Mouse (Mus musculus): ENCODE data around the gene Tmem259. TPM values are rescaled to one million over a fixed set of nuclear protein-coding genes. Genes with fewer than 3 reads are reported as not detected.

Tmem259 gene
- polyA plus RNA-seq, 1 experiment from 2014 or later: 16.1 TPM

DNA sequence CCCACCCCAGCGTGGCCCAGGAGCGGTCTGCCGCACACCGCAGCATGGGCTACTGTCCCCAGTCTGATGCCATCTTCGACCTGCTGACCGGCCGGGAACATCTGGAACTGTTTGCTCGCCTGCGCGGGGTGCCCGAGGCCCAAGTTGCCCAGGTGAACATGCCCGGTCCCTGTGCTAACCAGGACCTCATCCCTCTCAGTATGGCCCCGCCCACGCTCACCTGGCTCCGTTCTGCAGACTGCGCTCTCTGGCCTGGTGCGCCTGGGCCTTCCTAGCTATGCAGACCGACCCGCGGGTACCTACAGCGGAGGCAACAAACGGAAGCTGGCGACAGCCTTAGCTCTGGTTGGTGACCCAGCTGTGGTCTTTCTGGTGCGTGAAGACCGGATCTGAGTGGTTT lies 29.5 kb upstream of the Tmem259 start:
- Histone ChIP-seq H3K9me3 (ENCODE audit: control insufficient read depth, low read length) (peaks cover 2% of the 10 kb centered on the region; the same call in 1 of the 2 replicates), H3K4me3 (ENCODE audit: low read depth, low read length) (no peak overlapping the region; the same call in 1 of the 2 replicates), H3K36me3 (ENCODE audit: control insufficient read depth, insufficient read depth, low read length) (no peaks in the 10 kb centered on the region), H3K27me3 (ENCODE audit: control insufficient read depth, insufficient read depth, low read length) (peaks cover 41% of the 10 kb centered on the region), H3K27ac (ENCODE audit: low read depth, low read length) (no peak overlapping the region), H3K9ac (ENCODE audit: low read length) (no peak overlapping the region), H3K4me1 (ENCODE audit: control insufficient read depth, insufficient read depth, low read length) (no peaks in the 10 kb centered on the region), H3K4me2 (ENCODE audit: low read depth) (no peak overlapping the region)
- no peak for DNase-seq (ENCODE audit: low spot score)
- 31% methylated on average over 25 of the region's 25 CpGs for WGBS
- ATAC-seq (ENCODE audit: insufficient read depth, low FRiP score, low TSS enrichment): no peak

DNA sequence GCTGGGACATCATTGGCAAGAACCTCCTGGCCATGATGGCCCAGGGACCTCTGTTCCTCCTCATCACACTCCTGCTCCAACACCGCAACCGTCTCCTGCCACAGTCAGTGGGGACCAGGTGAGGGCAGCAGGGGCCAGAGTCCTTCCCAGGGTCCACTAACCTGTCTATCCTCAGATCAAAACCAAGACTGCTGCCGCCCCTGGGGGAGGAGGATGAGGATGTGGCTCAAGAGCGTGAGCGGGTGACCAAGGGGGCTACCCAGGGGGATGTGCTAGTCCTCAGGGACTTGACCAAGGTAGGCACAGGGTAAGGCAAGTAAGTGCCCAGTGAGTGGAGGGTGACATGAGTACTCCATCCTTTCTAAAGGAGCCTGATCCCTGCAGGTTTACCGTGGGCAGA lies 27.6 kb upstream of the Tmem259 start:
- no peak overlapping the region for H3K4me3 ChIP-seq (ENCODE audit: low read depth, low read length)
- H3K4me2 ChIP-seq (ENCODE audit: low read depth): no peak overlapping the region
- DNase-seq (ENCODE audit: low spot score) (no peak), ATAC-seq (ENCODE audit: insufficient read depth, low FRiP score, low TSS enrichment) (no peak)
- H3K4me1 ChIP-seq (ENCODE audit: control insufficient read depth, insufficient read depth, low read length): no peaks in the 10 kb centered on the region
- peaks cover 41% of the 10 kb centered on the region for H3K27me3 ChIP-seq (ENCODE audit: control insufficient read depth, insufficient read depth, low read length)
- no peaks in the 10 kb centered on the region for H3K36me3 ChIP-seq (ENCODE audit: control insufficient read depth, insufficient read depth, low read length)
- 84% methylated on average over 6 of the region's 6 CpGs for WGBS
- H3K27ac ChIP-seq (ENCODE audit: low read depth, low read length): no peak overlapping the region
- peaks cover 2% of the 10 kb centered on the region; the same call in 1 of the 2 replicates for H3K9me3 ChIP-seq (ENCODE audit: control insufficient read depth, low read length)
- H3K9ac ChIP-seq (ENCODE audit: low read length): no peak overlapping the region

DNA sequence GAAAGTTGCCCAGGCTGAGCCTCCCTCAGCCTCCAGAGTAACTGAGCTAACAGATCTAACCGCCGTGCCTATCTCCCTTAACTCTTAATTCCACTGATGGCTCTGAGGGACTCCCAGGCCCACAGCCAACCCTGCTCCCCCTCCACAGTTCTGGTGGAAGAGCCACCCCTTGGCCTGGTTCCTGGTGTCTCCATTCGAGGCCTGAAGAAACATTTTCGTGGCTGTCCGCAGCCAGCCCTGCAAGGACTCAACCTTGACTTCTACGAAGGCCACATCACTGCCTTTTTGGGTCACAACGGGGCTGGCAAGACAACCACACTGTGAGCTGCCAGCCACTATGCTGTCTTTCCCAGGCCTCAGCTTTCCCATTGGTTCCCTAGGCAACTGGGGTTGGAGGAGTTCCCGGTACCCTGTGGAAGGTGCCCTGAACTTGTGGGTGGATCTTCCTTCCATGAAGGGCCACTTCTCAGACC lies 20.1 kb upstream of the Tmem259 start:
- Histone ChIP-seq H3K27ac (ENCODE audit: low read depth, low read length) (no peak overlapping the region), H3K4me1 (ENCODE audit: control insufficient read depth, insufficient read depth, low read length) (no peaks in the 10 kb centered on the region), H3K9me3 (ENCODE audit: control insufficient read depth, low read length) (no peaks in the 10 kb centered on the region), H3K36me3 (ENCODE audit: control insufficient read depth, insufficient read depth, low read length) (no peaks in the 10 kb centered on the region), H3K4me2 (ENCODE audit: low read depth) (no peak overlapping the region), H3K27me3 (ENCODE audit: control insufficient read depth, insufficient read depth, low read length) (peaks cover 8% of the 10 kb centered on the region; the same call in 1 of the 2 replicates), H3K9ac (ENCODE audit: low read length) (no peak overlapping the region), H3K4me3 (ENCODE audit: low read depth, low read length) (no peak overlapping the region)
- ATAC-seq (ENCODE audit: insufficient read depth, low FRiP score, low TSS enrichment) (no peak), DNase-seq (ENCODE audit: low spot score) (no peak)
- 92% methylated on average over 8 of the region's 8 CpGs for WGBS

DNA sequence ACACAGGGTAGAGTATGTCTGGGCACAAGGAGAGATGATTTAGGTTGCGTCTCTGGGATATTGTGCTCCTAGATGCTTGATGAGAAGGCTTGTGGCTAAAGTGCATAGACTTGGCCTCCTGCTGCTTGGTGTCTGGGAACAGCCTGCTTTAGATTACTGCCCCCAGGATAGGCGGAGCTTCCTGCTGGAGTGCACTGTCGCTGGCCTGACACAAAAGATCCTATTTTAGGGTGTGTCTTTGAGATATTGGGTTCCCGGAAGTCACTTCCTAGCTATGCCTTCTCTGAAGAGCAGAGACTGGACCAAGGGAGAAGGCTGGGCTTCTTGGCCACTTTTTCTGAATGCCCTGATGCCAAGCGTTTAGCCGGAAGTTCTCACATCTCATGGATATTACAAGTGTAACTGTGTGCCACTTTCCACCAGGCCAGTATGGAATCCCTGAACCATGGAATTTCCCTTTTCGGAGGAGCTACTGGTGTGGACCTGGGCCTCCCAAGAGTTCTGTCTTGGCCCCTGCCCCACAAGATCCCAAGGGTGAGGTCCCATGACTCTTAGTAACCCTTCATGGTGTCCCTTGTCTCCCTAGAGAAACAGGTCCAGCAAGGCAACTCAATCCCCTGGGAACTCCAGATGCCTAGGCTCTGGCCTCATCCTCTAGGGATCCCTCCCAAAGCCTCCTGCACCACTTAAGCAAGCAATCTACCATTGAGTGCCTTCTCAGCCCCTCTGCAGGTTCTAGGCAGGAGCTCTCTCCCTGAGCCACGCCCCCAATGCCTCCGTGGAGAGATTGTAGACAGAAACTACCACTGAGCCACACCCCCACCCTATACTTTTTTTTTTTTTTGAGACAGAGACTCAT lies 19.5 kb upstream of the Tmem259 start:
- H3K4me2 ChIP-seq (ENCODE audit: low read depth): no peak overlapping the region
- H3K9me3 ChIP-seq (ENCODE audit: control insufficient read depth, low read length): no peaks in the 10 kb centered on the region
- no peak for DNase-seq (ENCODE audit: low spot score)
- ATAC-seq (ENCODE audit: insufficient read depth, low FRiP score, low TSS enrichment): no peak
- H3K4me3 ChIP-seq (ENCODE audit: low read depth, low read length): no peak overlapping the region
- no peaks in the 10 kb centered on the region for H3K36me3 ChIP-seq (ENCODE audit: control insufficient read depth, insufficient read depth, low read length)
- no peak overlapping the region for H3K27ac ChIP-seq (ENCODE audit: low read depth, low read length)
- H3K4me1 ChIP-seq (ENCODE audit: control insufficient read depth, insufficient read depth, low read length): no peaks in the 10 kb centered on the region
- peaks cover 8% of the 10 kb centered on the region; the same call in 1 of the 2 replicates for H3K27me3 ChIP-seq (ENCODE audit: control insufficient read depth, insufficient read depth, low read length)
- H3K9ac ChIP-seq (ENCODE audit: low read length): no peak overlapping the region
- 58% methylated on average over 9 of the region's 9 CpGs for WGBS

DNA sequence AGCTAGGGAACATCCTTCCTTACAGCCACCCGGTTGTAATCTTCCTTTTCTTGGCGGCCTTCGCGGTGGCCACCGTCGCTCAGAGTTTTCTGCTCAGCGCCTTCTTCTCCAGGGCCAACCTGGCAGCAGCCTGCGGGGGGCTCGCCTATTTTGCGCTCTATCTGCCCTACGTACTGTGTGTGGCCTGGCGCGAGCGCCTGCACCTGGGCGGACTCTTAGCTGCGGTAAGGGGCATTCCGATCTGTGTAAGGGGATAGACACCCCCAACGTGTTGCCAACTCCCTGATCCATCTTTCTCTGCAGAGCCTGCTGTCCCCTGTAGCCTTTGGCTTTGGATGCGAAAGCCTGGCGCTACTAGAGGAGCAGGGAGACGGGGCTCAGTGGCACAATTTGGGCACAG lies 18.7 kb upstream of the Tmem259 start:
- DNase-seq (ENCODE audit: low spot score) (no peak), ATAC-seq (ENCODE audit: insufficient read depth, low FRiP score, low TSS enrichment) (no peak)
- Histone ChIP-seq H3K27ac (ENCODE audit: low read depth, low read length) (no peak overlapping the region), H3K4me3 (ENCODE audit: low read depth, low read length) (no peak overlapping the region), H3K27me3 (ENCODE audit: control insufficient read depth, insufficient read depth, low read length) (peaks cover 8% of the 10 kb centered on the region; the same call in 1 of the 2 replicates), H3K9ac (ENCODE audit: low read length) (no peak overlapping the region), H3K9me3 (ENCODE audit: control insufficient read depth, low read length) (no peaks in the 10 kb centered on the region), H3K4me2 (ENCODE audit: low read depth) (no peak overlapping the region), H3K36me3 (ENCODE audit: control insufficient read depth, insufficient read depth, low read length) (no peaks in the 10 kb centered on the region), H3K4me1 (ENCODE audit: control insufficient read depth, insufficient read depth, low read length) (peaks cover 2% of the 10 kb centered on the region; the same call in 1 of the 2 replicates)
- WGBS: 26% methylated on average over 21 of the region's 21 CpGs

DNA sequence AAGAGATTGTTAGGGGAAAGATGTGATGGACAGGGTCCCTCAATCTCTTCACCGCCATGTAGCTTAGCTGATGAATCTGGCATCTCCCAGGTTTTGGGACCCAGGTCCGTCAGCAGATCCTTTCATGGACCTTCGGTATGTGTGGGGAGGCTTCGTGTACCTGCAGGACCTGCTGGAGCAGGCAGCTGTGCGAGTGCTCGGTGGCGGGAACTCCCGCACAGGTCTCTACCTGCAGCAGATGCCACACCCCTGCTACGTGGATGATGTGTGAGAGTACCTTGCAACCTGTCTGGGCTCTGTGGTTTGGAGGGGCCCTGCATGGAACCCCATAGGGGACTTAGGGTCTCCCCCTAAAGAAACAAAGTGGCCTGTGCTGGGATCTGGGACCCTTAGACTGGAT lies 17.8 kb upstream of the Tmem259 start:
- Histone ChIP-seq H3K36me3 (ENCODE audit: control insufficient read depth, insufficient read depth, low read length) (no peaks in the 10 kb centered on the region), H3K4me3 (ENCODE audit: low read depth, low read length) (no peak overlapping the region), H3K27ac (ENCODE audit: low read depth, low read length) (no peak overlapping the region), H3K4me1 (ENCODE audit: control insufficient read depth, insufficient read depth, low read length) (peaks cover 5% of the 10 kb centered on the region; the same call in 1 of the 2 replicates), H3K9me3 (ENCODE audit: control insufficient read depth, low read length) (no peaks in the 10 kb centered on the region), H3K27me3 (ENCODE audit: control insufficient read depth, insufficient read depth, low read length) (peaks cover 8% of the 10 kb centered on the region; the same call in 1 of the 2 replicates), H3K9ac (ENCODE audit: low read length) (no peak overlapping the region), H3K4me2 (ENCODE audit: low read depth) (no peak overlapping the region)
- no peak for ATAC-seq (ENCODE audit: insufficient read depth, low FRiP score, low TSS enrichment)
- 77% methylated on average over 9 of the region's 9 CpGs for whole genome bisulfite sequencing
- no peak for DNase-seq (ENCODE audit: low spot score)

DNA sequence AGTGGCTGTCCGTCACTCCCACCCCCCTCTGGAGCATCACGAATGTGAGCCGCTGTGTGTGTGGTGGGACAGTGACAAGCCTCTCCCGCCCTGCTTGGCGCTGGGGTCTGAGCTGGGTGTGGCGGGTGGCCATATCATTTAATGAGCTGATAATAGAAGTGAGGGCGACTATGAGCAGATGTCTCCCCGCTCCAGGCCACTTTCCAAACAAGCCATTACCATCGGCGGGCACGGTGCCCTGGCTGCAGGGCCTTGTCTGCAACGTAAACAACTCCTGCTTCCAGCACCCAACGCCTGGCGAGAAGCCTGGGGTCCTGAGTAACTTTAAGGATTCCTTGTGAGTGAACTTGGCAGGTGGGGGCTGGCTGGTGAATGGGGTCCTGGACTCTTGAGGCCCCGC lies 13.7 kb upstream of the Tmem259 start:
- H3K27ac ChIP-seq (ENCODE audit: low read depth, low read length): 0 out of 2 replicates have a peak overlapping the region, but pooled peaks have one; percentile 14
- WGBS: 6% methylated on average over 15 of the region's 15 CpGs
- no peaks in the 10 kb centered on the region; the same call in 1 of the 2 replicates for H3K36me3 ChIP-seq (ENCODE audit: control insufficient read depth, insufficient read depth, low read length)
- H3K4me1 ChIP-seq (ENCODE audit: control insufficient read depth, insufficient read depth, low read length): peaks cover 5% of the 10 kb centered on the region; the same call in 1 of the 2 replicates
- peak overlapping the region; percentile 64 for H3K4me2 ChIP-seq (ENCODE audit: low read depth)
- H3K9ac ChIP-seq (ENCODE audit: low read length): peak overlapping the region; percentile 45
- H3K27me3 ChIP-seq (ENCODE audit: control insufficient read depth, insufficient read depth, low read length): 0 out of 2 replicates have a peak, but pooled peaks cover 2% of the 10 kb centered on the region
- H3K4me3 ChIP-seq (ENCODE audit: low read depth, low read length): peak overlapping the region; percentile 42
- no peaks in the 10 kb centered on the region for H3K9me3 ChIP-seq (ENCODE audit: control insufficient read depth, low read length)
- ATAC-seq (ENCODE audit: insufficient read depth, low FRiP score, low TSS enrichment): peak; percentile 14
- no peak for DNase-seq (ENCODE audit: low spot score)

DNA sequence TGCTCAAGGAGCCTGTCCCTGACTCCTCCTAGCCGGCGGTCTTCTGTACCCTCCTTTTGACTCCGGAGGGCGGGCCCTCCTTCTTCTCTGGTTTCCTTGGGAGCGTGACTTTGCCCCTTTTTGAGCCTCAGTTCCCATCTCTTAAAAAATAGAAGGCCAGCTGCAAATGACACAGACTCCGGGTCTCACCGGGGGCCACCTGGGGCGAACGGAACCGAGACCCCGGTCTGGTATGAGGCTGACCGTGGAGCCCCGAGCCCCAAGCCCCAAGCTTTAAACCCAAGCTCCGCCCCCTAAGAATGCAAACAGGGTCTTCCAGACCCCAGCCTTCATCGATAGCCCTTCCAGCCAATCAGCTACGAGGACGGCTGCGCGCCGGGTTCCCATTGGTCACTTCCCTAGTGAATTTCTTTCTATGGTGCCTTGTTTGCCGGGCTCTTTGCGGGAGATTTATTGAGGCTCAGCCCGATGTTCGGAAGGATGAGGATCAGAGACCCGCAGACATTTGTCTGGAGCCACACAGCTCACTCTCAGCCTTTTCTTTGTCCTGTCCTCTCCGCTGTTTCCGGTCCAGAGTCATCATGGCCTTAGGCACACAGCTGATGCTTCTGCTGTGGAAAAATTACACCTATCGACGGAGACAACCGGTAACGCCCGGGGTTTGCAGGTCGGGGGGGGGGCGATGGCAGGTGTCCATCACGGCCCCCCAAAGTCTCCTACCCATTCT lies 13.1 kb upstream of the Tmem259 start:
- H3K27ac ChIP-seq (ENCODE audit: low read depth, low read length): peak overlapping the region; percentile 23; the same call in 1 of the 2 replicates
- DNase-seq (ENCODE audit: low spot score) (peak; percentile 92), ATAC-seq (ENCODE audit: insufficient read depth, low FRiP score, low TSS enrichment) (peak; percentile 81)
- H3K9ac ChIP-seq (ENCODE audit: low read length): peak overlapping the region; percentile 5
- H3K4me2 ChIP-seq (ENCODE audit: low read depth): peak overlapping the region; percentile 64
- WGBS: under 1% methylated on average over 35 of the region's 35 CpGs
- peaks cover 5% of the 10 kb centered on the region; the same call in 1 of the 2 replicates for H3K4me1 ChIP-seq (ENCODE audit: control insufficient read depth, insufficient read depth, low read length)
- 0 out of 2 replicates have a peak, but pooled peaks cover 2% of the 10 kb centered on the region for H3K27me3 ChIP-seq (ENCODE audit: control insufficient read depth, insufficient read depth, low read length)
- H3K9me3 ChIP-seq (ENCODE audit: control insufficient read depth, low read length): no peaks in the 10 kb centered on the region
- H3K36me3 ChIP-seq (ENCODE audit: control insufficient read depth, insufficient read depth, low read length): no peaks in the 10 kb centered on the region; the same call in 1 of the 2 replicates
- peak overlapping the region; percentile 42 for H3K4me3 ChIP-seq (ENCODE audit: low read depth, low read length)

Data from neural tube, embryonic 11.5 days (tissue).